Mouse (Mus musculus) stomach, postnatal 0 days (tissue): Measurements from ENCODE around the gene Chd4. TPM values are rescaled to one million over a fixed set of nuclear protein-coding genes. Genes with fewer than 3 reads are reported as not detected.

ENCODE experiments used
- ATAC-seq: fragments of 200-750 bp; cut with Nextera tagmentation; 2 replicates; pipeline ENCODE4 v1.8.0; 2017; ENCODE audit not compliant: low FRiP score, low TSS enrichment
- DNase-seq: peaks from one replicate; pipeline ENCODE4 v3.0.0-alpha.2; 2016; ENCODE audit warnings: low spot score
- H3K27ac ChIP-seq: fragments of 300-500 bp; sonication (generic); replicated peaks from 2 replicates; pipeline ENCODE4 v1.5.1; 2014; ENCODE audit warnings: mild to moderate bottlenecking, control low read depth
- H3K27me3 ChIP-seq: fragments of 300-500 bp; sonication (generic); 2 replicates; pipeline ENCODE4 v1.6.1; 2014; ENCODE audit warnings: low read length; ENCODE audit not compliant: control insufficient read depth, insufficient read depth
- H3K36me3 ChIP-seq: fragments of 300-500 bp; sonication (generic); 2 replicates; pipeline ENCODE4 v1.6.1; 2014; ENCODE audit warnings: low read length, mixed read lengths; ENCODE audit not compliant: control insufficient read depth, insufficient read depth
- H3K4me1 ChIP-seq: fragments of 300-500 bp; sonication (generic); replicated peaks from 2 replicates; pipeline ENCODE4 v1.6.1; 2014; ENCODE audit warnings: antibody characterized with exemption; ENCODE audit not compliant: control insufficient read depth, insufficient read depth
- H3K4me2 ChIP-seq: fragments of 300-500 bp; sonication (generic); replicated peaks from 2 replicates; pipeline ENCODE4 v1.6.1; 2014; ENCODE audit warnings: low read depth, mild to moderate bottlenecking, control low read depth, moderate library complexity
- H3K4me3 ChIP-seq: fragments of 300-500 bp; sonication (generic); 2 replicates; pipeline ENCODE4 v1.5.1; 2014; ENCODE audit warnings: low read depth, low read length, control low read depth
- H3K9ac ChIP-seq: fragments of 300-500 bp; sonication (generic); 2 replicates; pipeline ENCODE4 v1.6.1; 2014; ENCODE audit warnings: mild to moderate bottlenecking, low read length, control low read depth, mixed read lengths
- H3K9me3 ChIP-seq: fragments of 300-500 bp; sonication (generic); 2 replicates; pipeline ENCODE4 v1.6.1; 2016; ENCODE audit warnings: low read length; ENCODE audit not compliant: control insufficient read depth
- CTCF ChIP-seq: IDR thresholded peaks from 2 replicates; pipeline ENCODE4 v1.5.1; 2016; ENCODE audit warnings: antibody characterized with exemption, low read depth, mild to moderate bottlenecking, moderate library complexity
- EP300 ChIP-seq: optimal IDR thresholded peaks from 2 replicates; pipeline ENCODE3; 2016; ENCODE audit warnings: antibody characterized with exemption
- WGBS: fragments of 180-500 bp; shearing (Covaris S2); extraction: QIAGEN DNeasy Blood & Tissue Kit; methylation state at CpG from one replicate; pipeline ENCODE4 v1.1.7; 2014; 5-methylcytosine and 5-hydroxymethylcytosine counted together
- polyA plus RNA-seq: library from polyadenylated mRNA; unstranded; fragments of >200 nt; fragmentation: Nextera tagmentation; extraction: Ambion mirVana; gene quantifications from 2 replicates; pipeline ENCODE4 v1.2.1, GENCODE M21; 2015

Chd4 gene
- polyA plus RNA-seq, 1 experiment from 2014 or later = 36.6 TPM

- TF ChIP-seq EP300 (no peak), CTCF (no peak)
- peak overlapping the region; percentile 68 for H3K4me2 ChIP-seq
- 8% methylated on average over 34 of the region's 35 CpGs for WGBS
- peak overlapping the region; percentile 89 for H3K27ac ChIP-seq
- H3K4me1 ChIP-seq = no peaks in the 10 kb centered on the region
- ATAC-seq = peak; percentile 47
- H3K4me3 ChIP-seq = peak overlapping the region; percentile 57
- DNase-seq = no peak
- peaks cover 10% of the 10 kb centered on the region for H3K36me3 ChIP-seq
- H3K9ac ChIP-seq = peak overlapping the region; percentile 75
- no peaks in the 10 kb centered on the region for H3K27me3 ChIP-seq
- H3K9me3 ChIP-seq = no peaks in the 10 kb centered on the region
These were observed 49.7 kb downstream of the Chd4 start for GRCm38 (mm10) chr6:125145479-125145951.

- Histone ChIP-seq H3K4me3 (peak overlapping the region; percentile 57), H3K27ac (peak overlapping the region; percentile 89; the same call in 1 of the 2 replicates), H3K4me1 (no peaks in the 10 kb centered on the region), H3K9me3 (no peaks in the 10 kb centered on the region), H3K27me3 (no peaks in the 10 kb centered on the region), H3K4me2 (peak overlapping the region; percentile 68), H3K9ac (peak overlapping the region; percentile 23; the same call in 1 of the 2 replicates), H3K36me3 (peaks cover 3% of the 10 kb centered on the region)
- 50% methylated on average over 7 of the region's 7 CpGs for WGBS
- no peak for ATAC-seq
- TF ChIP-seq EP300 = no peak
- no peak for TF ChIP-seq CTCF
- DNase-seq = no peak
These were observed 50.4 kb downstream of the Chd4 start for GRCm38 (mm10) chr6:125146148-125146547.

GRCm38 (mm10) chr6:125146797-125147196, 51.0 kb downstream of the Chd4 start:
- DNase-seq (no peak), ATAC-seq (no peak)
- no peaks in the 10 kb centered on the region for H3K27me3 ChIP-seq
- TF ChIP-seq CTCF (no peak), EP300 (no peak)
- peak overlapping the region; percentile 68; the same call in 1 of the 2 replicates for H3K4me2 ChIP-seq
- WGBS = 64% methylated on average over 4 of the region's 4 CpGs
- H3K9ac ChIP-seq = no peak overlapping the region
- no peaks in the 10 kb centered on the region for H3K9me3 ChIP-seq
- H3K4me3 ChIP-seq = no peak overlapping the region
- H3K4me1 ChIP-seq = no peaks in the 10 kb centered on the region
- no peak overlapping the region for H3K27ac ChIP-seq
- peaks cover 2% of the 10 kb centered on the region; the same call in 1 of the 2 replicates for H3K36me3 ChIP-seq

DNA sequence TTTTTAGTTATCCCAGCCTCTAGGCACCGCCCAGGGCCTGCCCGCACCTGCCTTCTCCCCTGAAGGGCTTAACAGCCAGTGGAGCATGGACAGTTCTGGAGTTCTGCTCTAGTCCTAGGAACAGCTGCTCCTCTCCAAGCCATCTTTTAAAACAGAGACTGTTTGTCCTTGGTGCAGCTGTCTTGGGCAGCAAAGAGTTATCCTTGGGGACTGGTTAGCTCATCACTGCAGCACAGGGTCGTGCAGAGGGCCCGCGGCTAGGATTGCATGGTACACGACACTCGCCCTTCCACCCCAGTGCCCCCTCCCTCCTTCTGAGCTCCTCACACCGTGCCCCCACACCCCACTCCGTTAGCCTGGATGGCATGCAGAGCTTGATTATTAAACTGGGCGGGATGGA, 51.5 kb downstream of the Chd4 start:
- H3K9ac ChIP-seq = 0 out of 2 replicates have a peak overlapping the region, but pooled peaks have one; percentile 8

GRCm38 (mm10) chr6:125148251-125148925, 52.6 kb downstream of the Chd4 start:
- no peak for TF ChIP-seq CTCF
- no peak for TF ChIP-seq EP300
- Histone ChIP-seq H3K27me3 (no peaks in the 10 kb centered on the region), H3K4me1 (no peaks in the 10 kb centered on the region), H3K4me3 (no peak overlapping the region), H3K9me3 (no peaks in the 10 kb centered on the region), H3K9ac (0 out of 2 replicates have a peak overlapping the region, but pooled peaks have one; percentile 4), H3K27ac (peak overlapping the region; percentile 56; the same call in 1 of the 2 replicates), H3K4me2 (no peak overlapping the region), H3K36me3 (no peaks in the 10 kb centered on the region)
- 56% methylated on average over 18 of the region's 18 CpGs for whole genome bisulfite sequencing
- ATAC-seq (no peak), DNase-seq (no peak)

More for the DNA sequence above, 51.5 kb downstream of the Chd4 start:
- Histone ChIP-seq H3K27me3 (no peaks in the 10 kb centered on the region), H3K36me3 (no peaks in the 10 kb centered on the region), H3K9me3 (no peaks in the 10 kb centered on the region), H3K4me3 (no peak overlapping the region), H3K27ac (no peak overlapping the region), H3K4me2 (no peak overlapping the region), H3K4me1 (no peaks in the 10 kb centered on the region)
- no peak for ATAC-seq
- no peak for DNase-seq
- TF ChIP-seq EP300 = no peak
- no peak for TF ChIP-seq CTCF
- WGBS = 55% methylated on average over 10 of the region's 10 CpGs
